Mouse (Mus musculus) embryonic facial prominence, embryonic 11.5 days (tissue): ENCODE measurements around the gene Plxnc1. TPM values are rescaled to one million over a fixed set of nuclear protein-coding genes. Genes with fewer than 3 reads are reported as not detected.

ENCODE experiments used
- ATAC-seq: fragments of 200-750 bp; cut with Nextera tagmentation; replicated peaks from 2 replicates; pipeline ENCODE4 v1.8.0; 2017; ENCODE audit warnings: low read depth; ENCODE audit not compliant: insufficient number of reproducible peaks, low FRiP score, low TSS enrichment
- DNase-seq: peaks from one replicate; pipeline ENCODE4 v3.0.0-alpha.2; 2015; ENCODE audit warnings: low spot score
- H3K27ac ChIP-seq: fragments of 300-500 bp; sonication (generic); replicated peaks from 2 replicates; pipeline ENCODE4 v1.5.1; 2014; ENCODE audit warnings: mild to moderate bottlenecking, low read depth, low read length, control low read depth
- H3K27me3 ChIP-seq: fragments of 300-500 bp; sonication (generic); 2 replicates; pipeline ENCODE4 v1.6.1; 2014; ENCODE audit warnings: mild to moderate bottlenecking, low read length, moderate library complexity, mixed read lengths; ENCODE audit not compliant: control insufficient read depth, insufficient read depth
- H3K36me3 ChIP-seq: fragments of 300-500 bp; sonication (generic); replicated peaks from 2 replicates; pipeline ENCODE4 v1.6.1; 2014; ENCODE audit warnings: low read depth, mild to moderate bottlenecking, low read length, moderate library complexity, mixed read lengths; ENCODE audit not compliant: control insufficient read depth, insufficient read depth
- H3K4me1 ChIP-seq: fragments of 300-500 bp; sonication (generic); 2 replicates; pipeline ENCODE4 v1.6.1; 2014; ENCODE audit warnings: low read length, mixed read lengths; ENCODE audit not compliant: control insufficient read depth, insufficient read depth
- H3K4me2 ChIP-seq: fragments of 300-500 bp; sonication (generic); 2 replicates; pipeline ENCODE4 v1.6.1; 2014; ENCODE audit warnings: low read depth, mild to moderate bottlenecking, control low read depth, low read length, moderate library complexity
- H3K4me3 ChIP-seq: fragments of 300-500 bp; sonication (generic); 2 replicates; pipeline ENCODE4 v1.5.1; 2014; ENCODE audit warnings: low read depth, low read length, control low read depth
- H3K9ac ChIP-seq: fragments of 300-500 bp; sonication (generic); replicated peaks from 2 replicates; pipeline ENCODE4 v1.6.1; 2014; ENCODE audit warnings: mild to moderate bottlenecking, control low read depth, low read length
- H3K9me3 ChIP-seq: fragments of 300-500 bp; sonication (generic); replicated peaks from 2 replicates; pipeline ENCODE4 v1.6.1; 2016; ENCODE audit warnings: mild to moderate bottlenecking, low read length, inconsistent platforms, mixed read lengths; ENCODE audit not compliant: control insufficient read depth
- WGBS: fragments of 180-500 bp; shearing (Covaris S2); extraction: QIAGEN DNeasy Blood & Tissue Kit; methylation state at CpG from one replicate; pipeline ENCODE4 v1.1.7; 2014; 5-methylcytosine and 5-hydroxymethylcytosine counted together
- polyA plus RNA-seq: library from polyadenylated mRNA; unstranded; fragments of >200 nt; fragmentation: Nextera tagmentation; extraction: Ambion mirVana; gene quantifications from 2 replicates; pipeline ENCODE4 v1.2.1, GENCODE M21; 2014

Plxnc1 gene
- polyA plus RNA-seq, 1 experiment from 2014 or later, result 2.8 TPM

DNA sequence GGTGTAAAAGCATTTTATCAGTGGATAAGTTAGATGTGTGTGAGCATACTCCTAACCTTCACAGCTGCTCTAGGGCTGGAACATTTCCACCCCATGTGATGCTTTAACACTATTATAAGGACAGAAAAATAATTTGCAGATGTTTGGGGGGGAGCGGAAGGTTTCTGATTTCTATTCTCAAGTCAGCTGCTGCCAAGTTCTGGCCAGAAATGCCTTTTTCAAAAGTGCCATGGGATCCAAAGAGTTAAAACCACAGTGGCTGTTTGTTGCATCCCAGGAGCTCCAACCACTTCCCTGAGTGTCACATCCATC is 139.8 kb downstream of the Plxnc1 start:
- H3K4me1 ChIP-seq, result peaks cover 2% of the 10 kb centered on the region; the same call in 1 of the 2 replicates
- H3K9ac ChIP-seq, result no peak overlapping the region
- H3K4me2 ChIP-seq, result no peak overlapping the region
- DNase-seq (no peak), ATAC-seq (no peak)
- no peaks in the 10 kb centered on the region for H3K36me3 ChIP-seq
- no peak overlapping the region for H3K4me3 ChIP-seq
- H3K9me3 ChIP-seq, result no peaks in the 10 kb centered on the region
- no peaks in the 10 kb centered on the region for H3K27me3 ChIP-seq
- WGBS, result 74% methylated on average over 1 of the region's 1 CpGs
- H3K27ac ChIP-seq, result no peak overlapping the region

DNA sequence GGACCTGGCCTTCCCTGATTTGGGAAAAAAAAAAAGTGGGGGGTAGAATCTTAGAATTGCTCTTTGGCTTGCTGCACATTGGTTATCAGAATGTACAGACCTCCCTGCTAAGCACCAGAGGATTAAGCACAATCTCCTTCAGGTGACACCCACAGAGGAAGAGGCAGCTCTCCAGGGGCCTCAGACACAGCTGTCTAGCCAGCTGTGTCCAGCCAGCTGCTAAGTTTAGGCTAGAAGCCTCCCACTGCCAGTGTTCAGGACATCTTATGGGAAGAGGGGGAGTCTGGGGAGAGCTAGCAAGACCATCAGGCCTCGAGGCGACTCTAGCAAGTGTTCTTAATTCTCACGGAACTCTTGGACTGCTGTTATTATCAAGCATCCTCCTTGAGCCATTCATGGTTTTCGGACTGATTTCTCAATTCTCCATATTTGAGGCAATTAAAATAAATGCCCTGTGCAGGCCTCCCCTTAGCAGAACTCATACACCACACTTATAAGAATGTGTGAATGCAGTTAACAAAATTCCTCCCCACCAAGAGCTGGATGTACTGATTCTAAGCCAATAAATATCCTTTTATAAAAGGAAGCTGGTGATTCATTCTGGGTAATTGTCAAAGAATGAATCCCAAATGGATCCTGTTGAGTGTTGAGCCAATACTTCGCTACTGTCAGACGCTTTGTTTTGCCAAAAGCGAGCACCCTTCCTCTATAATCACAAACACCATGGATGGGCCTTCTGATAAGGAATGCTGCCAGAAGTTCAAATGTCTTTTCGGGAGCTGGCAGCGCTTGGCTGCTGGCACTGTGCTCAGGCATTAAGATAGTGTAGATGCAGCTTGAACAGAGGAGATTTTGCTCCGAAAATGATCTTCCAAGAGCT is 140.4 kb downstream of the Plxnc1 start:
- no peaks in the 10 kb centered on the region for H3K9me3 ChIP-seq
- H3K36me3 ChIP-seq, result no peaks in the 10 kb centered on the region
- no peak overlapping the region for H3K4me2 ChIP-seq
- H3K27ac ChIP-seq, result no peak overlapping the region
- DNase-seq (no peak), ATAC-seq (no peak)
- WGBS, result 80% methylated on average over 10 of the region's 10 CpGs
- no peak overlapping the region for H3K4me3 ChIP-seq
- peaks cover 2% of the 10 kb centered on the region; the same call in 1 of the 2 replicates for H3K4me1 ChIP-seq
- no peaks in the 10 kb centered on the region for H3K27me3 ChIP-seq
- H3K9ac ChIP-seq, result no peak overlapping the region

DNA sequence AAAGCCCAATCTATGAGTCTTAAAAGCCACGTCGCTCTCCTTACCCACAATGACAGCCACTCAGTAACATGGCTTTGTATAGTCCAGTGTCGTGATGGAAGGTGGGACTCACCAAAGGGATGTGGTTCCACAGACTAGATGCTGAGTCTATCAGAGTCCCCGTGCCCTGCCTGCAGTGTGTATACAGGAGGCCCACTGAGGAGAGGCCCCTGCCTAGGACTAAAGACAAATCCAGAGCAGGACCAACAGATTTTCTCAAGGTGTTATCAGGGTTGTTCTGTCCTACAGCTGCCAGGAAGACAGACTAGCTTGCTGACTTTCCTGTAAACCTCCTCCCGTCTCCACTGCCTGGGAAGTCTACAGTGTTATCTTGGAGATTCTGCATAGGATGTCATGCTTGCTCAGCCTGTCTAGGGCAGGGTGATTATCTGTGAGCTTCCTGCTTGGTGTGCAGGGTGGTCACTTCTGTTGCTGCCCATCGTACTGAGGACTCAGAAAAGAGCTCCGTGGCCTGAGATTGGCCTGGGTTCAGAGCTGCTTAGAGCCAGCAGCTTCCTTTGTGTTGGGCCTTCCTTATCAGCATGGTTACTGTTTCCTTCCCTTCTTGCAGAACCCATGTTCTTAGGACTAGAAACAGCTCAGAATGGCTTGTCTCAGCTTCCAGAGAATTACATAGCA is 143.8 kb downstream of the Plxnc1 start:
- 85% methylated on average over 7 of the region's 7 CpGs for WGBS
- no peak overlapping the region for H3K27ac ChIP-seq
- no peaks in the 10 kb centered on the region for H3K36me3 ChIP-seq
- no peak overlapping the region for H3K4me2 ChIP-seq
- no peaks in the 10 kb centered on the region for H3K9me3 ChIP-seq
- ATAC-seq (0 out of 2 replicates have a peak, but pooled peaks have one; percentile 27), DNase-seq (no peak)
- H3K4me3 ChIP-seq, result no peak overlapping the region
- peaks cover 2% of the 10 kb centered on the region; the same call in 1 of the 2 replicates for H3K4me1 ChIP-seq
- no peak overlapping the region for H3K9ac ChIP-seq
- H3K27me3 ChIP-seq, result no peaks in the 10 kb centered on the region

DNA sequence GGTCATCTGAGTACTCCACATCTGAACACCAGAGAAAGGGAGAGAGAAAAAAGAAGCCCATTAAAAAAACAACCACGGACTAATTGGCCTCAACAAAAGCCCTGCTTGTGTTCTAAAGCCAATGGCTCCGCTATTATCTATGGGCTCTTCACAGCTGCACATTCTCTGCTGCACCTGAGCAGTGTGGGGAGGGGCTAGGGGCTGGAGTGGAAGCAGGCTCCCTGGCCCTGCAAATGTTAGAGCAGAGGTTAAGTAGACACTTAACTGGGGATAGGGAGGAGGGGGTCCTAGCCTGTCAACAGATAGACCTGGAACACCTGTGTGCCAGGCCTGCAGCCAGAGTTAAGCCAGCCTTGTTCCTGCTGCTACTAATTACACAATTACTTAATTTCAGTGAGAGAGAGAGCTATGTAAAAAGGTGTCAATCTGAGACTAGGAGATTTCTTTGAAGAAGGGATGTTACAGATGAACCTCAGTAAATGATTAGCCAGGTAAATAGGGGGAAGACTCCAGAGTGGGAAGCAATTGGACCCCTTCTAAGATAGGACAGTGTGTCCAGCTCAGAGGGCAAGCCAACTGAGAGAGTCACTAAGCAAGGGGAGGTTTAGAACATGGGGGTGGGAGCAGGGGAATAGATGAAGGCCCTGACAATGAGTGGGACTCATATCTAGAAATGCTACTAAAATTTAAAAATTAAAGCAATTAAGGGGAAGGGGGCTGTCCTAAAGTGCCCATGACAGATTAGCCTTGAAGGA is 145.0 kb downstream of the Plxnc1 start:
- Histone ChIP-seq H3K9ac (no peak overlapping the region), H3K27me3 (no peaks in the 10 kb centered on the region), H3K4me2 (no peak overlapping the region), H3K27ac (no peak overlapping the region), H3K4me3 (no peak overlapping the region), H3K9me3 (no peaks in the 10 kb centered on the region), H3K36me3 (no peaks in the 10 kb centered on the region), H3K4me1 (peaks cover 1% of the 10 kb centered on the region; the same call in 1 of the 2 replicates)
- no peak for ATAC-seq
- 36% methylated on average over 2 of the region's 2 CpGs for WGBS
- no peak for DNase-seq

DNA sequence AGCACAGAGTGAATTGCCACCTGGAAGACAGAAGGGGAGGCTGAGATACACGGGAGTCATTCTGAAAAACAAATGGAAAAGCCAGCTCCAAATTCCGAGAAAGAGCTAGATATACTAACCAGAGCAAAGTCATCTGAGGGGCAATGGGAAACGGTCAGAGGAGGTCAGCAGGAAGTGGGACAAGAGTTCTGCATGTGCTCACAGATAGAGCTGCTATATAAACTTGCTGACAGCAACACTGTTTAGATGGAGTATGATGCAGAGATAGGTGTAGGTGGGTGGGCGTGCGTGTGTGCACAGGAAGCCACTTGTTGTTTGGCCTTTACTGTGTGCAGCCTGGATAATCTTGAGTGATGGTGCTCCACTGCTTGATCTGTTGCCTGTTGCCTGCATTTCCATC is 146.5 kb downstream of the Plxnc1 start:
- Histone ChIP-seq H3K9ac (no peak overlapping the region), H3K9me3 (no peaks in the 10 kb centered on the region), H3K4me2 (no peak overlapping the region), H3K4me1 (no peaks in the 10 kb centered on the region), H3K36me3 (no peaks in the 10 kb centered on the region), H3K27ac (no peak overlapping the region), H3K27me3 (no peaks in the 10 kb centered on the region), H3K4me3 (no peak overlapping the region)
- DNase-seq, result no peak
- ATAC-seq, result no peak
- WGBS, result 83% methylated on average over 5 of the region's 5 CpGs

DNA sequence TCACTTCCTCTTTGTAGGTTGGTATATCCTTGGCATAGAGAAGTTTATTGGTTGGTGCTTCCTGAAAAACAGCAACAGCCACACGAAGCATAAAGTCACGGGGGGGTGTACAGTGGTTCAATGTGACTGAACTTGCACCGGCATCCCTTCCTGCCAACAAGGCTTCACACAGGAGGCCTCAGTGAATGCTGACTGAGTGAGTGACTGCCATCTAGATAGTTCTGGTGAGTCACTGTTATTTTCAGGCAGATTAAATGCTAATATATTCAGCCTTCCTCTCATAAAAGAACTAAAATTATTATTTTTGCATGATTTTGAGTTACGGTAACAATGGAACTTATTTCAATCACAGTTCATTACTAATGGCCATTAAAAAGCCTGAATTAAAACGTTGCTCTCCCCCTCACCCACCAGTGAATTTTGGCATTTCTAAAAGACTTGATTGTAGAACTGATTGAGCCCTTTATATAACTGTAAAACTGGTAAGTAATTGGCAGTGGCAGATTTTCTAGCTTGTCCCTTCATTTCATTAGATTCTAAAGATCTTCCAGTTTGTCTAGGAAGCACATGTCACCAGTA is 149.9 kb downstream of the Plxnc1 start:
- no peak for ATAC-seq
- no peak overlapping the region for H3K4me3 ChIP-seq

DNA sequence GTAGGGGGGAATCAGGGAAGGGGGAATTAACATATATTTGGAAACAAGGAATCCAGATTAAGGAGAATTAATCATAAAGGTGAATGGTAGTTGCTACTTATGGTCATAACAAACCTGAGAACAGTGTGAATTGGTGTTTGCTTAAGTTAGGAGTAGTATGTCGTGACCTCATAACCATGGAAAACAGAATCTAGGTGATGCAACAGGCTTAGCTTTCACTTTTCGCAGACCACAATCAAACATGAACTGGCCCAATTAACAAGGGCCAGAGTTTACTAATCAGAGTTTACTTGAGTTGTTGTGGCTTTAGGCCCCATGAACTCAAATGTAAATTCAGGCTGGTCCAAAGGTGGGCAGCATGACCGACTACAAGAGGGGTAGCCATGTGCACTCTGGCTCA is 150.7 kb downstream of the Plxnc1 start:
- WGBS, result 91% methylated on average over 3 of the region's 3 CpGs
- H3K36me3 ChIP-seq, result no peaks in the 10 kb centered on the region

More for the DNA sequence above, 149.9 kb downstream of the Plxnc1 start:
- Histone ChIP-seq H3K9me3 (no peaks in the 10 kb centered on the region), H3K27ac (no peak overlapping the region), H3K27me3 (no peaks in the 10 kb centered on the region), H3K9ac (no peak overlapping the region), H3K4me1 (no peaks in the 10 kb centered on the region), H3K36me3 (no peaks in the 10 kb centered on the region), H3K4me2 (no peak overlapping the region)
- DNase-seq, result no peak
- WGBS, result 93% methylated on average over 5 of the region's 5 CpGs

More for the DNA sequence above, 150.7 kb downstream of the Plxnc1 start:
- Histone ChIP-seq H3K4me2 (no peak overlapping the region), H3K4me1 (no peaks in the 10 kb centered on the region), H3K27me3 (no peaks in the 10 kb centered on the region), H3K9me3 (no peaks in the 10 kb centered on the region), H3K4me3 (no peak overlapping the region), H3K27ac (no peak overlapping the region), H3K9ac (no peak overlapping the region)
- DNase-seq (no peak), ATAC-seq (no peak)
